Mouse (Mus musculus) forebrain, embryonic 14.5 days (tissue): Measurements from ENCODE around the gene Gm19402. TPM values are rescaled to one million over a fixed set of nuclear protein-coding genes. Genes with fewer than 3 reads are reported as not detected.
"Not testable (repeated sequence)": the region's sequence is repeated elsewhere in the genome, so short reads cannot be mapped to it uniquely, and the experiment has no call there.

ENCODE experiments used
- ATAC-seq: fragments of 200-750 bp; cut with Nextera tagmentation; 2 replicates; pipeline ENCODE4 v1.8.0; 2017; ENCODE audit warnings: mild to moderate bottlenecking, moderate library complexity
- DNase-seq: peaks from one replicate; pipeline ENCODE4 v3.0.0-alpha.2; 2015; ENCODE audit warnings: low spot score
- H3K27ac ChIP-seq: fragments of 300-500 bp; sonication (generic); 2 replicates; pipeline ENCODE4 v1.5.1; 2014; ENCODE audit warnings: low read depth, mild to moderate bottlenecking, control low read depth, low read length, moderate library complexity
- H3K27me3 ChIP-seq: fragments of 300-500 bp; sonication (generic); replicated peaks from 2 replicates; pipeline ENCODE4 v1.6.1; 2014; ENCODE audit warnings: low read length, control low read depth, mixed read lengths; ENCODE audit not compliant: control insufficient read depth, insufficient read depth
- H3K36me3 ChIP-seq: fragments of 300-500 bp; sonication (generic); 2 replicates; pipeline ENCODE4 v1.6.1; 2014; ENCODE audit warnings: low read length, control low read depth; ENCODE audit not compliant: control insufficient read depth, insufficient read depth
- H3K4me1 ChIP-seq: fragments of 300-500 bp; sonication (generic); 2 replicates; pipeline ENCODE4 v1.6.1; 2014; ENCODE audit warnings: antibody characterized with exemption, low read length, control low read depth; ENCODE audit not compliant: control insufficient read depth, insufficient read depth
- H3K4me2 ChIP-seq: fragments of 300-500 bp; sonication (generic); 2 replicates; pipeline ENCODE4 v1.6.1; 2014; ENCODE audit warnings: mild to moderate bottlenecking, control low read depth, low read length
- H3K4me3 ChIP-seq: fragments of 300-500 bp; sonication (generic); 2 replicates; pipeline ENCODE4 v1.5.1; 2014; ENCODE audit warnings: low read depth, low read length, control low read depth
- H3K9ac ChIP-seq: fragments of 300-500 bp; sonication (generic); 2 replicates; pipeline ENCODE4 v1.6.1; 2014; ENCODE audit warnings: mild to moderate bottlenecking, low read length, control low read depth, moderate library complexity
- H3K9me3 ChIP-seq: fragments of 300-500 bp; sonication (generic); replicated peaks from 2 replicates; pipeline ENCODE4 v1.6.1; 2016; ENCODE audit warnings: low read length, control low read depth, mixed read lengths; ENCODE audit not compliant: control insufficient read depth
- WGBS: fragments of 180-500 bp; shearing (Covaris S2); extraction: QIAGEN DNeasy Blood & Tissue Kit; methylation state at CpG from one replicate; pipeline ENCODE4 v1.1.7; 2014; 5-methylcytosine and 5-hydroxymethylcytosine counted together
- polyA plus RNA-seq: library from polyadenylated mRNA; unstranded; fragments of >200 nt; fragmentation: Nextera tagmentation; extraction: Ambion mirVana; gene quantifications from 2 replicates; pipeline ENCODE4 v1.2.1, GENCODE M21; 2014

Gm19402 gene
- polyA plus RNA-seq, 1 experiment from 2014 or later, result not detected

DNA sequence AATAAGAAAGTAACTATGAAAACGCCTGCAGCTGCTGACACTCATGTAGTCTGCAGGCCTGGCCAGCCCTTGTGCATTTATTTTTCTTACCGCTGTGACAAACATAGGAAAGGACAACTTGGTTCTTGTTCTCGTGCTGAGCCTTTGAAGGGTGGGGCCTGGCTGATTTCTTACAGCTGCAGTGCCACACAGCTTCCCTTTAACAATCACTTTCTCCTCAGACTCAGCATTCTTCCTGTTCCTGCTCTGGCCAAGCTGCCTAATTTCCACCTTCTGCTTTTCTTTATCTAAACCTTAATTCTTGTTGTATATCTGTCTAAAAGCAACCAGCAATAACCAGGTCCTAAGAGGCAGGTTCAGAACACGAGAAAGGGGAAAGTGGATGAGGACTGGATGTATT is 23.2 kb upstream of the Gm19402 start:
- WGBS, result 80% methylated on average over 4 of the region's 4 CpGs
- no peak overlapping the region for H3K27ac ChIP-seq
- no peaks in the 10 kb centered on the region; the same call in 1 of the 2 replicates for H3K9me3 ChIP-seq
- DNase-seq (no peak), ATAC-seq (no peak)
- no peak overlapping the region for H3K4me2 ChIP-seq
- H3K4me3 ChIP-seq, result no peak overlapping the region
- no peaks in the 10 kb centered on the region for H3K27me3 ChIP-seq
- H3K9ac ChIP-seq, result no peak overlapping the region
- no peaks in the 10 kb centered on the region for H3K4me1 ChIP-seq
- H3K36me3 ChIP-seq, result no peaks in the 10 kb centered on the region

DNA sequence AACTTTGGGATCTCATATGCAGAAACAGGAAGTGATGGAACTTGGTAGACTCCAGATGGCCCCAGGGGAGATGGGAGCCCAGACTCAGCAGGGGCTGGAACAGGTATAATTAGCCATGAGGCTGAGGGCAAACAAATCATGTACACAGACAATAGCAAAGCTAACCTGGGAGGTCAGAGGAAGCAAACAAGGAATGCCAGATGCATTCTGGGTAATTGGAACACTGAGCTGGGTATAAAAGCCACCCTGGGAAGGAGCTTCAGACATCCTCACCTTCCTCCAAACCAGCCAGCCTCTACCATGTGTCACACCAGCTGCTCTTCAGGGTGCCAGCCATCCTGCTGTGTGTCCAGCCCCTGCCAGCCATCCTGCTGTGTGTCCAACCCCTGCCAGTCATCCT is 20.6 kb upstream of the Gm19402 start, which contains the start of gene Gm10024:
Gene Gm10024 (plus strand): TSS at position 301 of the 400 bp plus-strand sequence.
- H3K36me3 ChIP-seq, H3K9ac ChIP-seq, H3K4me2 ChIP-seq, ATAC-seq, H3K27me3 ChIP-seq, H3K4me1 ChIP-seq, H3K4me3 ChIP-seq, H3K9me3 ChIP-seq, DNase-seq, H3K27ac ChIP-seq: not testable (repeated sequence)

DNA sequence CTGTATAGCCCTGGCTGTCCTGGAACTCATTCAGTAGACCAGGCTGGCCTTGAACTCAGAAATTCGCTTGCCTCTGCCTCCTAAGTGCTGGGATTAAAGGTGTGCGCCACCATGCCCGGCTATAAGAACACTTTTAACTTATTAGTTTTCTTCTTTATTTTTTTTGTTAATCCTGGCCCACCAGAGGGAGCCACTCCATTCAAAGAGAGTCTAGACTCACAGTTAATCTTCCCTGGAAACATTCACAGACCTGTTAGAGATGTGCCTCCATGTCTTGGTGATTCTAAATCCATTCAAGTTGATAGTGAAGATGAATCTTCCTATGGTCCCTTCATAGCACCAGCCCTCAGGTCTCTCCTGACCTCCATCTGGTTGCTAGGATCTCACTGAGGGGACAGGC is 19.3 kb upstream of the Gm19402 start:
- no peak for ATAC-seq

DNA sequence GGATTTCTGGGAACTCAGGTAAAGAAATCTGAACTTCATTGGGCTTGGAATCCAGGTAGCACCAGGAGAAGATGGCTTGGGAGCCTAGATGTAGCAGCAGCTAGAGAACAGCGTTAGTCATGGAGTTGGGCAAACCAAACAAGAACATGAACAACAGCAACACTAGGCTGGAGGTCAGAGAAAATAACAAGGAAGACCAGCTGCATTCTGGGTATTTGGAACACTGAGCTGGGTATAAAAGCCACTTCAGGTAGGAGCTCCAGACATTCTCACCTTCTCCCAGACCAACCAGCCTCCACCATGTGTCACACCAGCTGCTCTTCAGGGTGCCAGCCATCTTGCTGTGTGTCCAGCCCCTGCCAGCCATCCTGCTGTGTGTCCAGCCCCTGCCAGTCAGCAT is 15.8 kb upstream of the Gm19402 start, which contains the start of gene Gm10272:
Gene Gm10272 (plus strand): TSS at position 301 of the 400 bp plus-strand sequence.
- no peaks in the 10 kb centered on the region for H3K4me1 ChIP-seq
- no peak for ATAC-seq
- DNase-seq, result no peak
- WGBS, result 92% methylated on average over 1 of the region's 1 CpGs
- H3K4me3 ChIP-seq, result no peak within 1 kb of the TSS
- H3K4me2 ChIP-seq, result no peak within 1 kb of the TSS
- H3K36me3 ChIP-seq, result no peaks in the 10 kb centered on the region
- no peak within 1 kb of the TSS for H3K27ac ChIP-seq
- no peak within 1 kb of the TSS for H3K9ac ChIP-seq
- no peaks in the 10 kb centered on the region for H3K27me3 ChIP-seq
- 0 out of 2 replicates have a peak, but pooled peaks cover 9% of the 10 kb centered on the region for H3K9me3 ChIP-seq

More for the DNA sequence above, 19.3 kb upstream of the Gm19402 start:
- peaks cover 4% of the 10 kb centered on the region; the same call in 1 of the 2 replicates for H3K9me3 ChIP-seq
- 82% methylated on average over 3 of the region's 3 CpGs for WGBS
- no peak overlapping the region for H3K27ac ChIP-seq
- no peak overlapping the region for H3K9ac ChIP-seq
- no peak for DNase-seq
- H3K36me3 ChIP-seq, result no peaks in the 10 kb centered on the region
- H3K4me3 ChIP-seq, result no peak overlapping the region
- H3K27me3 ChIP-seq, result no peaks in the 10 kb centered on the region
- no peaks in the 10 kb centered on the region for H3K4me1 ChIP-seq
- no peak overlapping the region for H3K4me2 ChIP-seq

DNA sequence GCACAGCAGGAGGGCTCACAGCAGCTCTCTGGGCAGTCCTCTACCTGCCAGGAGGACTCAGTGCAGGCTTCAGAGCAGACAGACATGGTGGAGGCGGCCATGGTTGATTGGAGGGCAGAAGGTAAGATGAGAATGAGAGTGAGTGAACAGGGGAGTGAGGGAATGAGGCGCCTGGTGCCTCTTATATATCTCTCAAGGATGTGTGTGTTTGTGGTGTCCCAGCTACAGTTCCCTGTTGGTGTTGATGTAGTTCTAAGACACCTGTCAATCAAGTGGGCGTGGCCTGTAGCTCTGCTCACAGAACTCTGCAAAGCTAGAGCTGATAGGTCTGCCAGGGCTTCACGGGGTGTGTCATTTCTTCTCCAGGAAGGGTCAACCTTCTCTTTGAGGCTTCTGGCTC is 6.6 kb upstream of the Gm19402 start, which contains the start of gene Gm9508:
Gene Gm9508 (minus strand): TSS at position 101 of the 400 bp plus-strand sequence.
- Histone ChIP-seq H3K9ac (no peak within 1 kb of the TSS), H3K27me3 (no peaks in the 10 kb centered on the region), H3K4me2 (no peak within 1 kb of the TSS), H3K4me3 (no peak within 1 kb of the TSS), H3K36me3 (no peaks in the 10 kb centered on the region), H3K9me3 (no peaks in the 10 kb centered on the region), H3K4me1 (no peaks in the 10 kb centered on the region), H3K27ac (no peak within 1 kb of the TSS)
- ATAC-seq (no peak), DNase-seq (no peak)
- 42% methylated on average over 4 of the region's 4 CpGs for WGBS

DNA sequence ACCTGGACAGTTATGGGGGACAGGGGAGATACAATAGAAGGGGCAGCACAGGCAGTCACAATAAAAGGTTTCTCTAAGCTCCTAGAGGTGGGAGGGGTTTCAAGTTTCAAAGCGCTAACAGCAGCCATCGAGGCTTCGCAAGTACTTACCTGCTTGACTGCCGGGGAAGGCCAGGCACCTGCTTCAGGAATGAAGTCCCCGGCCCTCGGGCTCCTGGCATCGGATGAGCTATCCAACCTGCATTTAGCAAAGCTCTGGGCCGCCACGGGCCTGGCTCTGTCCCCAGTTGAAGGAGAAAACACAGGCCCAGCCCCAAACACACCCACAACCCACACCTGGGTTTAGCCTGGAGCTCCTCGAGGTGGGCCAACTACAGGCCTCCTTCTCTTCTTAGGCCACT is 3.5 kb downstream of the Gm19402 start:
- H3K36me3 ChIP-seq, result no peaks in the 10 kb centered on the region
- H3K4me3 ChIP-seq, result no peak overlapping the region
- ATAC-seq (no peak), DNase-seq (no peak)
- H3K4me1 ChIP-seq, result no peaks in the 10 kb centered on the region
- no peak overlapping the region for H3K9ac ChIP-seq
- H3K27me3 ChIP-seq, result peaks cover 6% of the 10 kb centered on the region; the same call in 1 of the 2 replicates
- no peak overlapping the region for H3K4me2 ChIP-seq
- H3K9me3 ChIP-seq, result no peaks in the 10 kb centered on the region
- no peak overlapping the region for H3K27ac ChIP-seq
- WGBS, result 25% methylated on average over 10 of the region's 10 CpGs

DNA sequence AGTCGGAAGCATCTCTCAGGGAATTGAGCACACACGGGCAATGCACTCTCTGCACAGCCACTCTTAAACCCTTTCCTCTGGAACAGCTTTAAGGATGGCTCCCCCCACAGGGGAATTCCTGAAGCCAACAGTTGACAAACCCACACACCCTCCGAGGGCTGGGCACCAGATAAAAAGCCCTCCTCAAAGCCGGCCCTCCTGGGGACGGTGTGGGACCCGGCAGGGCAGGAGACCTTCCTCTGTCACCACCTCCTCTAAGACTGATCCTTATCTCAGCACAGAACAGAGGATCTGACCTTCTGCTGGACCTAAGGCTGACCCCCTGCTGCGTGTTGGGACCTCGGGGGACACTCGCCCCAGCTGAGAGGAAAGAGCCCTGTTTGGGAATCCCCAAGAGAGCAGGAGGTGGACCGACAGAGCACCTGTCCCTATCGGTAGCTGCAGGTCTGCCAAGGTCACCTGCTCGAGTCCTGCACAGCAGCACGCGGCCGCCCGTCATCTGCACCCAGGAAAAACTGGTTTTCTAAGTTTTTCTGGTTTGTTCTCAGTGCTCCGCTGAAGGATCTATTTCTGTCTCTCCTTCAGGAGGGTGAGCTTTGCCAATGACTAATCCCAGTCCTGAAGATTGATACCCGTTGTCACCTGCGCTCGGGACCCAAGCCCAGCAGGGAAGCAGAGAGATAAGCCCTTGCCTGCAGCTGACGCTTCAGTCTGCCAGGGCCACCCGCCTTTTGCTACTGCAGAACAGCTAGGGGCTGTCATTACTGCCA is 4.5 kb downstream of the Gm19402 start, which contains the start of gene Tspear:
Gene Tspear (plus strand): TSS at position 675 of the 770 bp plus-strand sequence.
- ATAC-seq (no peak), DNase-seq (no peak)
- WGBS, result 9% methylated on average over 22 of the region's 22 CpGs

DNA sequence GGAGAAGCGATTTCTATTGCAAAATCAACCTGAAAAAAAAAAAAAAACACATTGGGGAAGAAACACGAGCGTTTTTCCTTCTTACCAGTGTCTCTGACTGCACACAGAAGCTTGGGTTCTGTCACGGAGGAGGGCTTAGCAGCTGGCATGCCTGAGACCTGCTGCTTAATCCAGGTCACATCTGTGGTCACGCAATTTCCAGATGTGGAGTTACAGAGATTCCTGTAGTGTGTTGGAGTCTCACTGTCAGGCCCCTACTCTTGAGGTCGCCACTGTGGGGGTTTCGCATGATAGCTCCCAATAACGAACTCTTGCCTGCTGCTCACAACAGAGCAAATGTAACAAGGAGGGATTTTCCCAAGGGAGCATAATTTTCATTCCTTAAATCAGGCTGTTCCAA is 6.4 kb downstream of the Gm19402 start:
- H3K9ac ChIP-seq, result no peak overlapping the region

More for the DNA sequence above, 4.5 kb downstream of the Gm19402 start, which contains the start of gene Tspear:
- Histone ChIP-seq H3K4me1 (no peaks in the 10 kb centered on the region), H3K27ac (no peak within 1 kb of the TSS), H3K4me2 (no peak within 1 kb of the TSS), H3K4me3 (no peak within 1 kb of the TSS), H3K27me3 (peaks cover 6% of the 10 kb centered on the region; the same call in 1 of the 2 replicates), H3K9me3 (no peaks in the 10 kb centered on the region), H3K9ac (no peak within 1 kb of the TSS), H3K36me3 (no peaks in the 10 kb centered on the region)

DNA sequence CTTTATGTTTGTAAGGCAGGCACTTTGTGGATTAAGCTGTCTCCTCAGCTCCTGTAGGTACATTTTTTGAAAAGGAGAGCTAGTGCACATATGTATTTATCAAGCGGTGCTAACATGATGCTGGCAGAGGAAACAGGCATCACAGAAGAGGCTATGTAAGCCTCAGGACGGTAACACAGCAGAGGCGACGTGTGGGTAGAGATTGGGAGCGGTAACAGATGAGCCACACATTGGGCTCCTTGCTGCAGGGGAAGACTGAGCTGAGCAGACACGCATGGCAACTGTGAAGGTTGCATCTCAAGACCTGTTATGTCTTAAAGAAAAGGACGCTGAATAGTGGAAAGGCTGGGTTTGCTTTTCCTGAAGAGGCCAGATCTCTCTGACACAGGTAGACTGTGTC is 7.6 kb downstream of the Gm19402 start:
- Histone ChIP-seq H3K27ac (no peak overlapping the region), H3K9ac (no peak overlapping the region), H3K36me3 (no peaks in the 10 kb centered on the region), H3K4me1 (peaks cover 3% of the 10 kb centered on the region), H3K9me3 (no peaks in the 10 kb centered on the region), H3K4me3 (no peak overlapping the region), H3K27me3 (peaks cover 8% of the 10 kb centered on the region; the same call in 1 of the 2 replicates), H3K4me2 (no peak overlapping the region)
- DNase-seq (no peak), ATAC-seq (no peak)
- 75% methylated on average over 7 of the region's 7 CpGs for WGBS

More for the DNA sequence above, 6.4 kb downstream of the Gm19402 start:
- peaks cover 6% of the 10 kb centered on the region; the same call in 1 of the 2 replicates for H3K27me3 ChIP-seq
- H3K4me3 ChIP-seq, result no peak overlapping the region
- H3K4me1 ChIP-seq, result no peaks in the 10 kb centered on the region
- no peaks in the 10 kb centered on the region for H3K9me3 ChIP-seq
- H3K4me2 ChIP-seq, result no peak overlapping the region
- ATAC-seq (no peak), DNase-seq (no peak)
- no peak overlapping the region for H3K27ac ChIP-seq
- 38% methylated on average over 8 of the region's 8 CpGs for WGBS
- H3K36me3 ChIP-seq, result no peaks in the 10 kb centered on the region
